Mouse (Mus musculus) neural tube, embryonic 13.5 days (tissue): ENCODE results near the gene Tmem201. TPM values are rescaled to one million over a fixed set of nuclear protein-coding genes. Genes with fewer than 3 reads are reported as not detected.
"Not testable (repeated sequence)": the region's sequence is repeated elsewhere in the genome, so short reads cannot be mapped to it uniquely, and the experiment has no call there.

ENCODE experiments used
- ATAC-seq: fragments of 200-750 bp; cut with Nextera tagmentation; 2 replicates; pipeline ENCODE4 v1.8.0; 2017; ENCODE audit warnings: low read depth, mild to moderate bottlenecking, moderate TSS enrichment, moderate library complexity
- H3K27ac ChIP-seq: fragments of 300-500 bp; sonication (generic); replicated peaks from 2 replicates; pipeline ENCODE4 v1.5.1; 2015; ENCODE audit warnings: moderate library complexity, mild to moderate bottlenecking, inconsistent platforms
- H3K27me3 ChIP-seq: fragments of 300-500 bp; sonication (generic); 2 replicates; pipeline ENCODE4 v1.6.1; 2015; ENCODE audit warnings: mild to moderate bottlenecking, inconsistent platforms
- H3K36me3 ChIP-seq: fragments of 300-500 bp; sonication (generic); 2 replicates; pipeline ENCODE4 v1.6.1; 2015; ENCODE audit warnings: mild to moderate bottlenecking, inconsistent platforms
- H3K4me1 ChIP-seq: fragments of 300-500 bp; sonication (generic); replicated peaks from 2 replicates; pipeline ENCODE4 v1.6.1; 2015; ENCODE audit warnings: inconsistent platforms
- H3K4me2 ChIP-seq: fragments of 300-500 bp; sonication (generic); 2 replicates; pipeline ENCODE4 v1.6.1; 2015; ENCODE audit warnings: inconsistent platforms, mild to moderate bottlenecking, moderate library complexity
- H3K4me3 ChIP-seq: fragments of 300-500 bp; sonication (generic); 2 replicates; pipeline ENCODE4 v1.5.1; 2015; ENCODE audit warnings: mild to moderate bottlenecking, inconsistent platforms
- H3K9ac ChIP-seq: fragments of 300-500 bp; sonication (generic); 2 replicates; pipeline ENCODE4 v1.6.1; 2015; ENCODE audit warnings: moderate library complexity, mild to moderate bottlenecking, inconsistent platforms
- H3K9me3 ChIP-seq: fragments of 300-500 bp; sonication (generic); 2 replicates; pipeline ENCODE4 v1.6.1; 2016; ENCODE audit warnings: inconsistent platforms
- WGBS: fragments of 180-500 bp; shearing (Covaris S2); methylation state at CpG from one replicate; pipeline ENCODE4 v1.1.7; 2015; 5-methylcytosine and 5-hydroxymethylcytosine counted together
- polyA plus RNA-seq: library from polyadenylated mRNA; unstranded; fragments of >200 nt; fragmentation: Nextera tagmentation; extraction: Ambion mirVana; gene quantifications from 2 replicates; pipeline ENCODE4 v1.2.1, GENCODE M21; 2015

Tmem201 gene
- polyA plus RNA-seq, 1 experiment from 2014 or later: 41.4 TPM

GRCm38 (mm10) chr4:149772394-149772793 is 34.5 kb upstream of the Tmem201 start:
- H3K27ac ChIP-seq: 0 out of 2 replicates have a peak overlapping the region, but pooled peaks have one; percentile 5

GRCm38 (mm10) chr4:149765201-149765600 is 27.4 kb upstream of the Tmem201 start:
- no peaks in the 10 kb centered on the region for H3K27me3 ChIP-seq
- H3K27ac ChIP-seq: no peak overlapping the region
- no peak overlapping the region for H3K4me3 ChIP-seq
- H3K4me2 ChIP-seq: no peak overlapping the region
- H3K9ac ChIP-seq: no peak overlapping the region
- WGBS: 96% methylated on average over 5 of the region's 5 CpGs
- no peak for ATAC-seq
- H3K36me3 ChIP-seq: peaks cover 21% of the 10 kb centered on the region
- no peaks in the 10 kb centered on the region for H3K4me1 ChIP-seq
- H3K9me3 ChIP-seq: no peaks in the 10 kb centered on the region

More at GRCm38 (mm10) chr4:149772394-149772793, 34.5 kb upstream of the Tmem201 start:
- Histone ChIP-seq H3K4me1 (peaks cover 31% of the 10 kb centered on the region), H3K4me3 (peak overlapping the region; percentile 78; the same call in 1 of the 2 replicates), H3K36me3 (no peaks in the 10 kb centered on the region), H3K9me3 (no peaks in the 10 kb centered on the region), H3K4me2 (peak overlapping the region; percentile 98), H3K27me3 (peaks cover 4% of the 10 kb centered on the region; the same call in 1 of the 2 replicates), H3K9ac (peak overlapping the region; percentile 1; the same call in 1 of the 2 replicates)
- WGBS: 13% methylated on average over 2 of the region's 2 CpGs
- ATAC-seq: no peak

- H3K27ac ChIP-seq: no peak overlapping the region
- H3K36me3 ChIP-seq: peaks cover 31% of the 10 kb centered on the region
- 93% methylated on average over 2 of the region's 2 CpGs for WGBS
- no peak overlapping the region for H3K4me3 ChIP-seq
- H3K9me3 ChIP-seq: no peaks in the 10 kb centered on the region
- peaks cover 6% of the 10 kb centered on the region; the same call in 1 of the 2 replicates for H3K4me1 ChIP-seq
- no peaks in the 10 kb centered on the region for H3K27me3 ChIP-seq
- ATAC-seq: no peak
- no peak overlapping the region for H3K9ac ChIP-seq
- H3K4me2 ChIP-seq: no peak overlapping the region
These were observed 25.5 kb upstream of the Tmem201 start for GRCm38 (mm10) chr4:149763335-149763734.

GRCm38 (mm10) chr4:149759517-149759916 is 21.7 kb upstream of the Tmem201 start:
- Histone ChIP-seq H3K9ac (no peak overlapping the region), H3K4me3 (no peak overlapping the region), H3K27me3 (no peaks in the 10 kb centered on the region), H3K4me2 (no peak overlapping the region), H3K4me1 (peaks cover 8% of the 10 kb centered on the region; the same call in 1 of the 2 replicates), H3K27ac (no peak overlapping the region), H3K36me3 (peaks cover 39% of the 10 kb centered on the region), H3K9me3 (no peaks in the 10 kb centered on the region)
- WGBS: 69% methylated on average over 5 of the region's 5 CpGs
- ATAC-seq: no peak

- no peak for ATAC-seq
- no peaks in the 10 kb centered on the region for H3K9me3 ChIP-seq
- no peaks in the 10 kb centered on the region for H3K27me3 ChIP-seq
- H3K4me3 ChIP-seq: no peak overlapping the region
- H3K9ac ChIP-seq: no peak overlapping the region
- H3K4me2 ChIP-seq: no peak overlapping the region
- 57% methylated on average over 6 of the region's 6 CpGs for WGBS
- peaks cover 46% of the 10 kb centered on the region for H3K36me3 ChIP-seq
- H3K4me1 ChIP-seq: peaks cover 8% of the 10 kb centered on the region
- no peak overlapping the region for H3K27ac ChIP-seq
These were observed 20.6 kb upstream of the Tmem201 start for GRCm38 (mm10) chr4:149758423-149758822.

GRCm38 (mm10) chr4:149756546-149756945 is 18.7 kb upstream of the Tmem201 start:
- H3K4me2 ChIP-seq, H3K9me3 ChIP-seq, H3K27ac ChIP-seq, H3K9ac ChIP-seq, ATAC-seq, H3K27me3 ChIP-seq, H3K4me3 ChIP-seq: not testable (repeated sequence)
- WGBS: 92% methylated on average over 7 of the region's 7 CpGs
- Histone ChIP-seq H3K4me1 (peaks cover 13% of the 10 kb centered on the region), H3K36me3 (peaks cover 37% of the 10 kb centered on the region)

GRCm38 (mm10) chr4:149752836-149753235 is 15.0 kb upstream of the Tmem201 start:
- Histone ChIP-seq H3K9me3 (no peaks in the 10 kb centered on the region), H3K27ac (no peak overlapping the region), H3K9ac (no peak overlapping the region), H3K4me3 (no peak overlapping the region), H3K27me3 (no peaks in the 10 kb centered on the region), H3K36me3 (peaks cover 25% of the 10 kb centered on the region), H3K4me1 (peaks cover 4% of the 10 kb centered on the region), H3K4me2 (no peak overlapping the region)
- ATAC-seq: no peak
- 53% methylated on average over 3 of the region's 3 CpGs for WGBS

- Histone ChIP-seq H3K4me2 (no peak overlapping the region), H3K36me3 (peaks cover 25% of the 10 kb centered on the region), H3K9me3 (no peaks in the 10 kb centered on the region), H3K9ac (0 out of 2 replicates have a peak overlapping the region, but pooled peaks have one; percentile 22), H3K4me1 (peaks cover 4% of the 10 kb centered on the region), H3K4me3 (no peak overlapping the region), H3K27me3 (no peaks in the 10 kb centered on the region), H3K27ac (no peak overlapping the region)
- 24% methylated on average over 17 of the region's 17 CpGs for WGBS
- ATAC-seq: peak; percentile 61; the same call in 1 of the 2 replicates
These were observed 14.4 kb upstream of the Tmem201 start for GRCm38 (mm10) chr4:149752124-149752799.

- no peak overlapping the region for H3K4me2 ChIP-seq
These were observed 12.8 kb upstream of the Tmem201 start for GRCm38 (mm10) chr4:149750671-149751070.

GRCm38 (mm10) chr4:149749663-149750015 is 11.8 kb upstream of the Tmem201 start:
- 97% methylated on average over 3 of the region's 3 CpGs for WGBS
- not testable (repeated sequence) for H3K27ac ChIP-seq, H3K9me3 ChIP-seq, H3K4me1 ChIP-seq, H3K4me2 ChIP-seq, ATAC-seq, H3K9ac ChIP-seq, H3K27me3 ChIP-seq, H3K4me3 ChIP-seq
- peaks cover 30% of the 10 kb centered on the region for H3K36me3 ChIP-seq

More at GRCm38 (mm10) chr4:149750671-149751070, 12.8 kb upstream of the Tmem201 start:
- Histone ChIP-seq H3K27me3 (no peaks in the 10 kb centered on the region), H3K36me3 (peaks cover 22% of the 10 kb centered on the region), H3K4me1 (peaks cover 4% of the 10 kb centered on the region), H3K9me3 (no peaks in the 10 kb centered on the region), H3K9ac (no peak overlapping the region), H3K4me3 (no peak overlapping the region), H3K27ac (no peak overlapping the region)
- 37% methylated on average over 5 of the region's 5 CpGs for WGBS
- no peak for ATAC-seq

- Histone ChIP-seq H3K36me3 (peaks cover 31% of the 10 kb centered on the region), H3K27ac (no peak overlapping the region), H3K4me3 (no peak overlapping the region), H3K9ac (no peak overlapping the region), H3K9me3 (no peaks in the 10 kb centered on the region), H3K4me1 (peaks cover 4% of the 10 kb centered on the region), H3K4me2 (no peak overlapping the region), H3K27me3 (no peaks in the 10 kb centered on the region)
- no peak for ATAC-seq
- WGBS: 80% methylated on average over 18 of the region's 18 CpGs
These were observed 11.3 kb upstream of the Tmem201 start for GRCm38 (mm10) chr4:149749003-149749662.

- H3K36me3 ChIP-seq: peaks cover 51% of the 10 kb centered on the region
- no peaks in the 10 kb centered on the region for H3K4me1 ChIP-seq
- ATAC-seq: no peak
- 82% methylated on average over 7 of the region's 7 CpGs for WGBS
- no peak overlapping the region for H3K9ac ChIP-seq
- no peak overlapping the region for H3K27ac ChIP-seq
- no peak overlapping the region for H3K4me3 ChIP-seq
- no peaks in the 10 kb centered on the region for H3K27me3 ChIP-seq
- no peaks in the 10 kb centered on the region for H3K9me3 ChIP-seq
- H3K4me2 ChIP-seq: no peak overlapping the region
These were observed 6.3 kb upstream of the Tmem201 start for GRCm38 (mm10) chr4:149744119-149744518.
